Mouse (Mus musculus) T-helper 1 cell (primary cell): Measurements from ENCODE around the gene Fstl3.

Experiments
- in situ Hi-C: fragments of 300-600 bp; cut with MboI, MseI; formaldehyde crosslinking; loops from one replicate; pipeline ENCODE4 v1.15.1; 2025; ENCODE audit warnings: high pct_unique_total_duplicates

The Fstl3 gene

GRCm38 (mm10) chr10:79811736-79812637 lies 34.9 kb downstream of the Fstl3 start:
- in situ Hi-C loops = no loop called here

GRCm38 (mm10) chr10:79814271-79814842 lies 37.3 kb downstream of the Fstl3 start:
- in situ Hi-C loops = no loop called here

GRCm38 (mm10) chr10:79815671-79816494 lies 38.8 kb downstream of the Fstl3 start:
- in situ Hi-C loops = no loop called here

- in situ Hi-C loops = no loop called here
Measured at GRCm38 (mm10) chr10:79817111-79817510, 40.0 kb downstream of the Fstl3 start.

GRCm38 (mm10) chr10:79818225-79818624 lies 41.2 kb downstream of the Fstl3 start:
- in situ Hi-C loops = no loop called here

- in situ Hi-C loops = no loop called here
Measured at GRCm38 (mm10) chr10:79819606-79820005, 42.5 kb downstream of the Fstl3 start.

- in situ Hi-C loops = no loop called here
Measured at GRCm38 (mm10) chr10:79820277-79820676, 43.2 kb downstream of the Fstl3 start.

- in situ Hi-C loops = no loop called here
Measured at GRCm38 (mm10) chr10:79820782-79821181, 43.7 kb downstream of the Fstl3 start, which contains the start of gene Misp. TSS of gene Misp (plus strand) at chr10:79820989.

GRCm38 (mm10) chr10:79821731-79822130 lies 44.7 kb downstream of the Fstl3 start:
- in situ Hi-C loops = no loop called here

- in situ Hi-C loops = no loop called here
Measured at GRCm38 (mm10) chr10:79822372-79822771, 45.3 kb downstream of the Fstl3 start.

- in situ Hi-C loops = no loop called here
Measured at GRCm38 (mm10) chr10:79823011-79823410, 45.9 kb downstream of the Fstl3 start.

GRCm38 (mm10) chr10:79824413-79824812 lies 47.3 kb downstream of the Fstl3 start:
- in situ Hi-C loops = no loop called here

GRCm38 (mm10) chr10:79831583-79831982 lies 54.5 kb downstream of the Fstl3 start:
- in situ Hi-C loops = no loop called here
